Mouse (Mus musculus) cerebellum, adult (tissue): ENCODE data around the gene Bbs10.

Experiments
- ATAC-seq: cut with Nextera tagmentation; 2 replicates; pipeline ENCODE4 v1.9.2; 2017; ENCODE audit warnings: mild to moderate bottlenecking, moderate library complexity, mixed read lengths; ENCODE audit not compliant: insufficient number of reproducible peaks, low FRiP score, low TSS enrichment

Gene Bbs10

GRCm38 (mm10) chr10:111318805-111319500 lies 20.5 kb downstream of the Bbs10 start:
- no peak for ATAC-seq

GRCm38 (mm10) chr10:111320579-111320978 lies 22.1 kb downstream of the Bbs10 start:
- no peak for ATAC-seq

GRCm38 (mm10) chr10:111327957-111328356 lies 29.5 kb downstream of the Bbs10 start:
- ATAC-seq, result no peak

GRCm38 (mm10) chr10:111329326-111329725 lies 30.8 kb downstream of the Bbs10 start:
- no peak for ATAC-seq

GRCm38 (mm10) chr10:111334902-111335301 lies 36.4 kb downstream of the Bbs10 start:
- no peak for ATAC-seq

GRCm38 (mm10) chr10:111335517-111336352 lies 37.3 kb downstream of the Bbs10 start:
- no peak for ATAC-seq

GRCm38 (mm10) chr10:111336353-111336713 lies 37.9 kb downstream of the Bbs10 start:
- ATAC-seq, result no peak

GRCm38 (mm10) chr10:111339296-111339695 lies 40.8 kb downstream of the Bbs10 start:
- no peak for ATAC-seq

- no peak for ATAC-seq
Observed at GRCm38 (mm10) chr10:111341761-111342160, 43.3 kb downstream of the Bbs10 start.

- peak; percentile 64 for ATAC-seq
Observed at GRCm38 (mm10) chr10:111343555-111343954, 45.1 kb downstream of the Bbs10 start.

- no peak for ATAC-seq
Observed at GRCm38 (mm10) chr10:111348263-111348662, 49.8 kb downstream of the Bbs10 start.
